Mouse (Mus musculus) midbrain, postnatal 0 days (tissue): Measurements from ENCODE around the gene Gm42715. TPM values are rescaled to one million over a fixed set of nuclear protein-coding genes. Genes with fewer than 3 reads are reported as not detected.

Experiments
- ATAC-seq: fragments of 200-750 bp; cut with Nextera tagmentation; 2 replicates; pipeline ENCODE4 v1.8.0; 2017; ENCODE audit warnings: moderate number of reproducible peaks, mild to moderate bottlenecking, moderate TSS enrichment, moderate library complexity; ENCODE audit not compliant: low FRiP score
- DNase-seq: peaks from one replicate; pipeline ENCODE4 v3.0.0-alpha.2; 2015; ENCODE audit warnings: low spot score
- H3K27ac ChIP-seq: fragments of 300-500 bp; sonication (generic); 2 replicates; pipeline ENCODE4 v1.5.1; 2014; ENCODE audit warnings: low read depth, mild to moderate bottlenecking, low read length, mixed read lengths
- H3K27me3 ChIP-seq: fragments of 300-500 bp; sonication (generic); 2 replicates; pipeline ENCODE4 v1.6.1; 2014; ENCODE audit warnings: low read length, control low read depth, mixed read lengths; ENCODE audit not compliant: insufficient read depth
- H3K36me3 ChIP-seq: fragments of 300-500 bp; sonication (generic); 2 replicates; pipeline ENCODE4 v1.6.1; 2014; ENCODE audit warnings: low read length, control low read depth, mixed read lengths; ENCODE audit not compliant: insufficient read depth
- H3K4me1 ChIP-seq: fragments of 300-500 bp; sonication (generic); 2 replicates; pipeline ENCODE4 v1.6.1; 2014; ENCODE audit warnings: mild to moderate bottlenecking, control low read depth, antibody characterized with exemption, low read length, mixed read lengths; ENCODE audit not compliant: insufficient read depth
- H3K4me2 ChIP-seq: fragments of 300-500 bp; sonication (generic); 2 replicates; pipeline ENCODE4 v1.6.1; 2014; ENCODE audit warnings: low read depth, mild to moderate bottlenecking, low read length, mixed read lengths; ENCODE audit not compliant: poor library complexity, severe bottlenecking
- H3K4me3 ChIP-seq: fragments of 300-500 bp; sonication (generic); 2 replicates; pipeline ENCODE4 v1.5.1; 2014; ENCODE audit warnings: low read depth, mild to moderate bottlenecking, low read length, moderate library complexity
- H3K9ac ChIP-seq: fragments of 300-500 bp; sonication (generic); replicated peaks from 2 replicates; pipeline ENCODE4 v1.6.1; 2014; ENCODE audit warnings: mild to moderate bottlenecking, low read length, moderate library complexity, mixed read lengths; ENCODE audit not compliant: poor library complexity, severe bottlenecking
- H3K9me3 ChIP-seq: fragments of 300-500 bp; sonication (generic); 2 replicates; pipeline ENCODE4 v1.6.1; 2016; ENCODE audit warnings: low read length, control low read depth
- CTCF ChIP-seq: IDR thresholded peaks from 2 replicates; pipeline ENCODE4 v1.5.1; 2016; ENCODE audit warnings: antibody characterized with exemption, mild to moderate bottlenecking
- WGBS: fragments of 180-500 bp; shearing (Covaris S2); extraction: QIAGEN DNeasy Blood & Tissue Kit; methylation state at CpG from one replicate; pipeline ENCODE4 v1.1.7; 2014; 5-methylcytosine and 5-hydroxymethylcytosine counted together
- polyA plus RNA-seq: library from polyadenylated mRNA; unstranded; fragments of >200 nt; fragmentation: Nextera tagmentation; extraction: Ambion mirVana; gene quantifications from 2 replicates; pipeline ENCODE4 v1.2.1, GENCODE M21; 2015
- total RNA-seq: library from RNA; depleted of rRNA; stranded (reverse); fragments of >200 nt; gene quantifications from 2 replicates; pipeline ENCODE4 v1.2.3, GENCODE M21; 2014

The Gm42715 gene
- total and polyA plus RNA-seq, 2 experiments from 2014 or later: 11.4 to 19.6 TPM

- Histone ChIP-seq H3K4me1 (peaks cover 3% of the 10 kb centered on the region; the same call in 1 of the 2 replicates), H3K9ac (no peak overlapping the region), H3K36me3 (peaks cover 24% of the 10 kb centered on the region), H3K4me2 (no peak overlapping the region), H3K4me3 (no peak overlapping the region), H3K9me3 (no peaks in the 10 kb centered on the region), H3K27me3 (no peaks in the 10 kb centered on the region), H3K27ac (no peak overlapping the region)
- ATAC-seq (no peak), DNase-seq (no peak)
- TF ChIP-seq CTCF: no peak
- WGBS: 87% methylated on average over 7 of the region's 7 CpGs
These were observed 65.6 kb downstream of the Gm42715 start for GRCm38 (mm10) chr7:127585031-127585430.

GRCm38 (mm10) chr7:127586149-127586548 lies 66.8 kb downstream of the Gm42715 start:
- ATAC-seq (no peak), DNase-seq (no peak)
- Histone ChIP-seq H3K9ac (no peak overlapping the region), H3K36me3 (peaks cover 28% of the 10 kb centered on the region), H3K4me1 (peaks cover 3% of the 10 kb centered on the region; the same call in 1 of the 2 replicates), H3K9me3 (no peaks in the 10 kb centered on the region), H3K27me3 (no peaks in the 10 kb centered on the region), H3K4me3 (no peak overlapping the region), H3K4me2 (no peak overlapping the region), H3K27ac (no peak overlapping the region)
- WGBS: 92% methylated on average over 6 of the region's 6 CpGs
- no peak for TF ChIP-seq CTCF

GRCm38 (mm10) chr7:127587196-127587595 lies 67.8 kb downstream of the Gm42715 start:
- H3K4me1 ChIP-seq: peaks cover 3% of the 10 kb centered on the region; the same call in 1 of the 2 replicates
- WGBS: 74% methylated on average over 5 of the region's 5 CpGs
- H3K4me3 ChIP-seq: peak overlapping the region; percentile 68; the same call in 1 of the 2 replicates
- H3K9ac ChIP-seq: peak overlapping the region; percentile 46; the same call in 1 of the 2 replicates
- H3K4me2 ChIP-seq: peak overlapping the region; percentile 87
- ATAC-seq (no peak), DNase-seq (no peak)
- peaks cover 36% of the 10 kb centered on the region for H3K36me3 ChIP-seq
- no peak overlapping the region for H3K27ac ChIP-seq
- no peaks in the 10 kb centered on the region for H3K27me3 ChIP-seq
- TF ChIP-seq CTCF: no peak
- no peaks in the 10 kb centered on the region for H3K9me3 ChIP-seq

GRCm38 (mm10) chr7:127588011-127588871 lies 68.9 kb downstream of the Gm42715 start, which contains the start of the genes Ccdc189 and Rnf40:
Gene Ccdc189, minus strand, starts transcription at chr7:127588595.
Gene Rnf40, plus strand, starts transcription at chr7:127588767.
- under 1% methylated on average over 50 of the region's 50 CpGs for WGBS
- no peak; the same call in 1 of the 2 replicates for TF ChIP-seq CTCF
- H3K9ac ChIP-seq: peak within 1 kb of the TSS; percentile 59
- peaks cover 34% of the 10 kb centered on the region for H3K36me3 ChIP-seq
- peak within 1 kb of the TSS; percentile 71 for H3K27ac ChIP-seq
- H3K4me2 ChIP-seq: peak within 1 kb of the TSS; percentile 87
- peak; percentile 99 for DNase-seq
- ATAC-seq: peak; percentile 95
- H3K4me3 ChIP-seq: peak within 1 kb of the TSS; percentile 68
- peaks cover 3% of the 10 kb centered on the region; the same call in 1 of the 2 replicates for H3K4me1 ChIP-seq
- H3K27me3 ChIP-seq: no peaks in the 10 kb centered on the region
- H3K9me3 ChIP-seq: no peaks in the 10 kb centered on the region

- 5% methylated on average over 29 of the region's 29 CpGs for WGBS
These were observed 69.5 kb downstream of the Gm42715 start for GRCm38 (mm10) chr7:127588901-127589300.

GRCm38 (mm10) chr7:127589637-127590036 lies 70.3 kb downstream of the Gm42715 start:
- Histone ChIP-seq H3K9ac (no peak overlapping the region), H3K9me3 (no peaks in the 10 kb centered on the region), H3K27me3 (no peaks in the 10 kb centered on the region), H3K4me2 (peak overlapping the region; percentile 87), H3K27ac (no peak overlapping the region), H3K36me3 (peaks cover 41% of the 10 kb centered on the region), H3K4me3 (peak overlapping the region; percentile 68), H3K4me1 (peaks cover 3% of the 10 kb centered on the region; the same call in 1 of the 2 replicates)
- TF ChIP-seq CTCF: no peak
- ATAC-seq (no peak), DNase-seq (no peak)
- 96% methylated on average over 9 of the region's 9 CpGs for WGBS

More at GRCm38 (mm10) chr7:127588901-127589300, 69.5 kb downstream of the Gm42715 start:
- Histone ChIP-seq H3K27me3 (no peaks in the 10 kb centered on the region), H3K4me1 (peaks cover 3% of the 10 kb centered on the region; the same call in 1 of the 2 replicates), H3K9me3 (no peaks in the 10 kb centered on the region), H3K4me3 (peak overlapping the region; percentile 68), H3K4me2 (peak overlapping the region; percentile 87), H3K27ac (peak overlapping the region; percentile 53), H3K36me3 (peaks cover 34% of the 10 kb centered on the region), H3K9ac (peak overlapping the region; percentile 59)
- no peak for DNase-seq
- no peak for ATAC-seq
- no peak for TF ChIP-seq CTCF
